Mouse (Mus musculus): ENCODE measurements at regions not wholly inside any gene's neighbourhood (a gene's known extent, or its start where the extent isn't known, plus 50 kb on each side); places are given as distances from the start of the nearest gene placed in this dataset.

- no peak overlapping the region for H3K4me3 ChIP-seq (ENCODE audit: low read depth, low read length)
Observed at GRCm38 (mm10) chr7:73032316-73032980, 342.9 kb upstream of the Rgma start.

GRCm38 (mm10) chr7:73036801-73037555 lies 338.3 kb upstream of the Rgma start:
- Histone ChIP-seq H3K4me3 (ENCODE audit: low read depth, low read length) (no peak overlapping the region), H3K27ac (ENCODE audit: low read depth, low read length) (no peak overlapping the region), H3K9me3 (ENCODE audit: control insufficient read depth) (no peaks in the 10 kb centered on the region), H3K4me1 (replicated peaks; ENCODE audit: control insufficient read depth, insufficient read depth, low read length) (no peaks in the 10 kb centered on the region), H3K9ac (ENCODE audit: low read depth, low read length) (no peak overlapping the region), H3K36me3 (ENCODE audit: control insufficient read depth, insufficient read depth) (no peaks in the 10 kb centered on the region), H3K27me3 (replicated peaks; ENCODE audit: control insufficient read depth, insufficient read depth, low read length) (no peaks in the 10 kb centered on the region), H3K4me2 (replicated peaks; ENCODE audit: low read depth) (no peak overlapping the region)
- TF ChIP-seq CTCF (IDR thresholded peaks at IDR 0.05; ENCODE audit: low read depth): peak; percentile 23; the same call in 1 of the 2 replicates
- WGBS: 42% methylated on average over 20 of the region's 20 CpGs
- no peak for ATAC-seq

More at GRCm38 (mm10) chr7:73032316-73032980, 342.9 kb upstream of the Rgma start:
- Histone ChIP-seq H3K36me3 (ENCODE audit: control insufficient read depth, insufficient read depth) (no peaks in the 10 kb centered on the region), H3K9ac (ENCODE audit: low read depth, low read length) (no peak overlapping the region), H3K4me1 (replicated peaks; ENCODE audit: control insufficient read depth, insufficient read depth, low read length) (no peaks in the 10 kb centered on the region), H3K9me3 (ENCODE audit: control insufficient read depth) (no peaks in the 10 kb centered on the region), H3K4me2 (replicated peaks; ENCODE audit: low read depth) (peak overlapping the region; percentile 35; the same call in 1 of the 2 replicates), H3K27me3 (replicated peaks; ENCODE audit: control insufficient read depth, insufficient read depth, low read length) (no peaks in the 10 kb centered on the region), H3K27ac (ENCODE audit: low read depth, low read length) (no peak overlapping the region)
- no peak for ATAC-seq
- 64% methylated on average over 23 of the region's 23 CpGs for whole genome bisulfite sequencing
- no peak for TF ChIP-seq CTCF (IDR thresholded peaks at IDR 0.05; ENCODE audit: low read depth)

DNA sequence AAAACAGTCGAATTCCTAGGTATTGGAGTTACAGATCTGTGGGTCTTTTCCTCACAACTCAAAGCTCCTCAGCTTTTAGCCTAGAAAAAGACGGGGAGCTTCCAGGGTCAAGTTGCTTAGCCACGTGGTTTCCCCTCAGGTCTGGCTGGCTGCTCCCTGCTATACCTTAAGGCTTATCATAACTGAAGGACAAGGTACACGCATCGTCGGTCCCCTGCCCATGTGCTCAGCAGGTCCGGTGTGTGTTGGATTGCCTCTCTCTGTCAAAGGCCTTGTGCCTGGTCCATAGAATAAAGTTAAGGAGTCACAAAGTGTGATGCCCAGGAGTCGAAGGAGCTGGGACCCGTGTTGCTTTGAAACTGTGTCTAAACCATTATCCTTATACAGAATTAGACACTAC lies 337.7 kb upstream of the Rgma start:
- H3K27me3 ChIP-seq (replicated peaks; ENCODE audit: control insufficient read depth, insufficient read depth, low read length): no peaks in the 10 kb centered on the region
- 72% methylated on average over 9 of the region's 9 CpGs for WGBS
- H3K4me1 ChIP-seq (replicated peaks; ENCODE audit: control insufficient read depth, insufficient read depth, low read length): no peaks in the 10 kb centered on the region
- no peak overlapping the region for H3K9ac ChIP-seq (ENCODE audit: low read depth, low read length)
- no peak overlapping the region for H3K4me2 ChIP-seq (replicated peaks; ENCODE audit: low read depth)
- no peak for TF ChIP-seq CTCF (IDR thresholded peaks at IDR 0.05; ENCODE audit: low read depth)
- H3K9me3 ChIP-seq (ENCODE audit: control insufficient read depth): no peaks in the 10 kb centered on the region
- H3K4me3 ChIP-seq (ENCODE audit: low read depth, low read length): no peak overlapping the region
- ATAC-seq: no peak
- no peaks in the 10 kb centered on the region for H3K36me3 ChIP-seq (ENCODE audit: control insufficient read depth, insufficient read depth)
- no peak overlapping the region for H3K27ac ChIP-seq (ENCODE audit: low read depth, low read length)

- no peak overlapping the region for H3K9ac ChIP-seq (ENCODE audit: low read depth, low read length)
- WGBS: 84% methylated on average over 4 of the region's 4 CpGs
Observed at GRCm38 (mm10) chr7:73039921-73040320, 335.4 kb upstream of the Rgma start.

DNA sequence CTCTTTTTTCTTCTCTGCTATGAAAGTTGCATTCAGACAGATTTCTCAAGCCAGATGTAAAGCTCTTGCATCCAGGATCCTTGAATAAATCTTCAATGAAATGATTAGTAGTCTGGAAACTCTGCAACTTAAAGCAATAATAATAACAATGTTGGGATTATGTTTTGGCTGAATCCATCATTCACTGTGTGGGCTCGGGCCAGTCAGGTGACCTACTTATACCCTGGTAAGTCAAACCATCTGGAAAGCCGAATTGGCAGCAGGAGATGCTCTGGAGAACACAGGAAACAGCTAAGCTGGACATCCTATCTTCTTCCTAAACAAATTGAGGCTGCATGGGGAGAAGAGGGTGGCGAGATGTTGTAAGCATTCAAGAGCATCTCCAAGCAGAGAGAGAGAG lies 331.0 kb upstream of the Rgma start:
- no peak for TF ChIP-seq CTCF (IDR thresholded peaks at IDR 0.05; ENCODE audit: low read depth)
- 78% methylated on average over 3 of the region's 3 CpGs for WGBS

More at GRCm38 (mm10) chr7:73039921-73040320, 335.4 kb upstream of the Rgma start:
- Histone ChIP-seq H3K27me3 (replicated peaks; ENCODE audit: control insufficient read depth, insufficient read depth, low read length) (no peaks in the 10 kb centered on the region), H3K9me3 (ENCODE audit: control insufficient read depth) (no peaks in the 10 kb centered on the region), H3K36me3 (ENCODE audit: control insufficient read depth, insufficient read depth) (no peaks in the 10 kb centered on the region), H3K4me1 (replicated peaks; ENCODE audit: control insufficient read depth, insufficient read depth, low read length) (no peaks in the 10 kb centered on the region), H3K27ac (ENCODE audit: low read depth, low read length) (no peak overlapping the region), H3K4me3 (ENCODE audit: low read depth, low read length) (no peak overlapping the region), H3K4me2 (replicated peaks; ENCODE audit: low read depth) (no peak overlapping the region)
- no peak for ATAC-seq
- TF ChIP-seq CTCF (IDR thresholded peaks at IDR 0.05; ENCODE audit: low read depth): no peak

GRCm38 (mm10) chr7:73055891-73056290 lies 319.4 kb upstream of the Rgma start:
- H3K4me3 ChIP-seq (ENCODE audit: low read depth, low read length): no peak overlapping the region
- WGBS: 66% methylated on average over 2 of the region's 2 CpGs
- no peak overlapping the region for H3K27ac ChIP-seq (ENCODE audit: low read depth, low read length)
- H3K4me2 ChIP-seq (replicated peaks; ENCODE audit: low read depth): no peak overlapping the region
- no peak for TF ChIP-seq CTCF (IDR thresholded peaks at IDR 0.05; ENCODE audit: low read depth)
- ATAC-seq: no peak
- no peaks in the 10 kb centered on the region for H3K9me3 ChIP-seq (ENCODE audit: control insufficient read depth)
- H3K27me3 ChIP-seq (replicated peaks; ENCODE audit: control insufficient read depth, insufficient read depth, low read length): no peaks in the 10 kb centered on the region
- no peaks in the 10 kb centered on the region for H3K4me1 ChIP-seq (replicated peaks; ENCODE audit: control insufficient read depth, insufficient read depth, low read length)
- H3K9ac ChIP-seq (ENCODE audit: low read depth, low read length): no peak overlapping the region
- no peaks in the 10 kb centered on the region for H3K36me3 ChIP-seq (ENCODE audit: control insufficient read depth, insufficient read depth)

More for the DNA sequence above, 331.0 kb upstream of the Rgma start:
- Histone ChIP-seq H3K4me2 (replicated peaks; ENCODE audit: low read depth) (no peak overlapping the region), H3K9me3 (ENCODE audit: control insufficient read depth) (no peaks in the 10 kb centered on the region), H3K36me3 (ENCODE audit: control insufficient read depth, insufficient read depth) (no peaks in the 10 kb centered on the region), H3K27ac (ENCODE audit: low read depth, low read length) (no peak overlapping the region), H3K27me3 (replicated peaks; ENCODE audit: control insufficient read depth, insufficient read depth, low read length) (no peaks in the 10 kb centered on the region), H3K4me1 (replicated peaks; ENCODE audit: control insufficient read depth, insufficient read depth, low read length) (no peaks in the 10 kb centered on the region), H3K9ac (ENCODE audit: low read depth, low read length) (no peak overlapping the region), H3K4me3 (ENCODE audit: low read depth, low read length) (no peak overlapping the region)
- no peak for ATAC-seq
